Mouse (Mus musculus) liver, postnatal 0 days (tissue): ENCODE measurements at regions not wholly inside any gene's neighbourhood (a gene's known extent, or its start where the extent isn't known, plus 50 kb on each side); places are given as distances from the start of the nearest gene placed in this dataset.

ENCODE experiments used
- CTCF ChIP-seq: sonication (generic); IDR thresholded peaks from 2 replicates; pipeline ENCODE4 v1.5.1; 2016; ENCODE audit warnings: antibody characterized with exemption, low read depth
- EP300 ChIP-seq: IDR thresholded peaks from 2 replicates; pipeline ENCODE4 v1.6.1; 2016; ENCODE audit warnings: antibody characterized with exemption, low read depth, mild to moderate bottlenecking

GRCm38 (mm10) chr2:75418689-75419088 is 240.4 kb upstream of the Hnrnpa3 start:
- TF ChIP-seq EP300 = no peak
- TF ChIP-seq CTCF = no peak
